Mouse (Mus musculus): Measurements from ENCODE around the gene Zfhx3. TPM values are rescaled to one million over a fixed set of nuclear protein-coding genes. Genes with fewer than 3 reads are reported as not detected.

The Zfhx3 gene
- polyA plus RNA-seq, 1 experiment from 2014 or later, result 6.2 TPM

DNA sequence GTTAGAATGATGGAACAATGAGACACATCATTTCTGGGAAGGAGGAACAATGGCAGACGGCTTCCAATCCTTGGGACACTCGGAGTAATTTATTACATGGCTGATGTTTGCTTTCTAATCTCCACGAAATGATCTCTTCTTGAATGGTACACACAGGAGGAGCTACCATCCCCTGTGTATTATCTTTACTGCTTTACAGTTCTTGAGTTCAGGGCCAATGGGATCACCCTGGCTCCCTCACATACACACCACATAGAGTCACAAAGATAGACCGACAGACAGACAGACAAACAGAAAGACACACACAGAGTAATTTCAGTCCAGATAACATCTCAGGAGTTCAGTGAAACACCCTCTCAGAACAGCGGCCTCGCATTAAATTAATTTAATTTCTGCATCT is 621.0 kb downstream of the Zfhx3 start:
- H3K9ac ChIP-seq, result no peak overlapping the region
- no peaks in the 10 kb centered on the region for H3K27me3 ChIP-seq (replicated peaks)
- no peak overlapping the region for H3K4me3 ChIP-seq
- H3K4me1 ChIP-seq, result no peaks in the 10 kb centered on the region
- ATAC-seq (ENCODE audit: extremely low read depth, insufficient number of reproducible peaks, low FRiP score, low TSS enrichment), result no peak
- H3K4me2 ChIP-seq, result no peak overlapping the region
- no peak overlapping the region for H3K27ac ChIP-seq (replicated peaks)
- no peaks in the 10 kb centered on the region for H3K9me3 ChIP-seq
- no peaks in the 10 kb centered on the region for H3K36me3 ChIP-seq
- 80% methylated on average over 6 of the region's 6 CpGs for WGBS

DNA sequence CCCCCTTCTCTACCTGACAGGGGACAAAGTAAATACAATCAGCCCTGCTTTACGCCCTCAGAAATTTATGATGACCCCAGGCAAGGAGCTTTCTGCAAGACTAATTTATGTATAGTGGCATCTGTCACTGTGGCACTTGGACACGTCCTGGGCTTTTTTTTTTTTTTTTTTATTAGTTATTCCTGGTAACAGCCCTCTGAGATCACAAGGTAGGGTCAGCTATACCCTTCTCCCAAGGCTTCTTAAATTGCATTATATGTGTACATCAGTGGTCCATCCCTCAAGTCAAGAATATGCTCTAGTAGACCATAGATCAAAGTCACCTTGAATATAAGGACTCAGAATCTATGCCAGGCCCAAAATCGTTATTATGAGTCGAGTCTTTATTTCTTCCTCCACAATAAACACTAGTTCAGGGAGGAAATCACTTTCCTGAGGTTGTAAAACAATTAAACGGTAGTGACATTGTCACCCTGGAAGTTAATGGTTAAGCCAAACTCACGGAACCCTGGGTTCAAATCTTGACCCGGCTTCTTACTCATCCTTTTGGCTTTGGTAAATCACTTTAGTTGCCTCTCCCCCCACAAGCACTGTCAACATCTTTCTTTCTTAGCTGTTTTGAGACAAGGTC is 621.6 kb downstream of the Zfhx3 start:
- Histone ChIP-seq H3K4me2 (no peak overlapping the region), H3K9me3 (no peaks in the 10 kb centered on the region), H3K4me1 (no peaks in the 10 kb centered on the region), H3K9ac (no peak overlapping the region), H3K27ac (replicated peaks) (no peak overlapping the region), H3K27me3 (replicated peaks) (no peaks in the 10 kb centered on the region), H3K4me3 (no peak overlapping the region), H3K36me3 (no peaks in the 10 kb centered on the region)
- whole genome bisulfite sequencing, result 72% methylated on average over 7 of the region's 7 CpGs
- ATAC-seq (ENCODE audit: extremely low read depth, insufficient number of reproducible peaks, low FRiP score, low TSS enrichment), result no peak

DNA sequence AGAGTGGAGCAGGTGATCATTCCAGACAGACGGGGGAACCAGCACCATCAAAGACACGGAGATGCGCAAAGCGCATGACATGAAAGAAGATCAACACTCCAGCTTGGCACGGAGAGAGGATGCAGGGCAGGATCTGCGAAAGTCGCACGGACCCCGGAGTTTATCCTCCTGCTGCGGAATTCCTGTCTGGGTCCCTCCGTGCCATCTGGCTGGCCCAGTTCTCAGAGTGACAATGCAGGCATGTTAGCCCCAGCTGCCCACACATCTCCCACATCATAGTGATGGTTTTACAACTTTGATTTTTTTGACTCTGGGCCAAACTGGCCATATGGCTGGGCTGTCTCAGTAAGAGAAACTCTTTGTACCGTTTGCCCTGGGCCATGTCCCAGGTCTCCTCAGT is 623.6 kb downstream of the Zfhx3 start:
- no peak for ATAC-seq (ENCODE audit: extremely low read depth, insufficient number of reproducible peaks, low FRiP score, low TSS enrichment)
- WGBS, result 71% methylated on average over 12 of the region's 12 CpGs
- no peaks in the 10 kb centered on the region for H3K4me1 ChIP-seq

DNA sequence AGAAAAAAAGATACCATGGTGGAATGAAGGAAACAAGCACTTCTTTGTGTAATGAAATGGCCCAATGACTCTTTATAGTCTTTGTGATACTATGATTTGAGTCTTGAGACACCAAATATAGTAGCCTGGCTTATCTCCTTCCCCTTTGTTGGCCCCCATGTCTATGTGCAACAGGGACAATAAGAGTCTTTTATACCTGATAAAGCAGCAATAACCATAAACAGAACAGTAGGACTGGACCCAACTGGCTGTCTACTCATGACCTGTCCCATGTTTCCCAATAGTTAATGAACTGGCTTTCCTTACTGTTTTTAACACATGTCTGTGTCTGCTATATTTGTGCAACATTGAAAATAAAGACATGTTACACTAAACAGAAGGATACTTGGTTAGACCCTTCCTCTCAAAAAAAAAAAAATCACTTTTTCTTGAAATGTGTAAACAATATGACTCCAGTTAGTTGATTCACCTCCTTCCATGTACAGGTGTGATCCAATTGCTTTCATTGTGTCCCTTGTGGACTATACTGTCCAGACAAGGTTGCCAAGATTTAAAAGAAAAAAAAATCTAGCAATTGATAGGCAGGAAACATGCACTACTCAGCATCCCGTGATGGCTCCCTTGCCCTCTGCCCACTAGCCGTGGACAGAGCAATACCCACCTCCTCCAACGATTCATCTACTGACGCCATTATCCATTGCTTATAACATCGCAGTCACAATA is 631.0 kb downstream of the Zfhx3 start:
- no peaks in the 10 kb centered on the region for H3K36me3 ChIP-seq
- 75% methylated on average over 5 of the region's 5 CpGs for WGBS
- H3K4me3 ChIP-seq, result no peak overlapping the region
- H3K9me3 ChIP-seq, result no peaks in the 10 kb centered on the region
- no peak overlapping the region for H3K27ac ChIP-seq (replicated peaks)
- no peak overlapping the region for H3K4me2 ChIP-seq
- H3K27me3 ChIP-seq (replicated peaks), result 0 out of 2 replicates have a peak, but pooled peaks cover 3% of the 10 kb centered on the region
- H3K9ac ChIP-seq, result no peak overlapping the region
- no peak for ATAC-seq (ENCODE audit: extremely low read depth, insufficient number of reproducible peaks, low FRiP score, low TSS enrichment)
- H3K4me1 ChIP-seq, result peaks cover 7% of the 10 kb centered on the region; the same call in 1 of the 2 replicates

More for the DNA sequence above, 623.6 kb downstream of the Zfhx3 start:
- H3K9ac ChIP-seq, result no peak overlapping the region
- H3K9me3 ChIP-seq, result no peaks in the 10 kb centered on the region
- no peak overlapping the region for H3K27ac ChIP-seq (replicated peaks)
- no peak overlapping the region for H3K4me2 ChIP-seq
- H3K27me3 ChIP-seq (replicated peaks), result no peaks in the 10 kb centered on the region
- no peak overlapping the region for H3K4me3 ChIP-seq
- H3K36me3 ChIP-seq, result no peaks in the 10 kb centered on the region

DNA sequence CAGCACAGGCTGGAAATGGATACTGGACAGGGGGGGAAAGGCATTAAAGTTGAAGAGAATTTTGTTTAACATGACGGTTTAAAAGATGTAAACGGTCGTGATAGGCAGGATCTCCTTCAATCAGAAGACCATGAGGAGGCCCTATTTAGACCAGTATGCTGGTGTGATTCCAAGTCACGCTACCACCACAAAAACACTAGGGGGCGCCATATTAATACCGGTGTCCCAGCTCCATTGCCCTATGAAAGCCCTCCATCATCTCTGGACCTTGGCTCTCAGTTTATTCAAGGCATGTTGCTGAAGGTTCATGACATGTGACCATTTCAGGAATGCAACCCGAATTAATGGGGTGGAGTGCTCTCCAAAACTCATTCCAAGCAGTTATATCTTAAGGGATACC is 631.7 kb downstream of the Zfhx3 start:
- Histone ChIP-seq H3K9me3 (no peaks in the 10 kb centered on the region), H3K4me1 (peaks cover 10% of the 10 kb centered on the region; the same call in 1 of the 2 replicates), H3K27me3 (replicated peaks) (0 out of 2 replicates have a peak, but pooled peaks cover 3% of the 10 kb centered on the region), H3K4me3 (no peak overlapping the region), H3K36me3 (no peaks in the 10 kb centered on the region), H3K4me2 (no peak overlapping the region), H3K9ac (no peak overlapping the region), H3K27ac (replicated peaks) (no peak overlapping the region)
- WGBS, result 27% methylated on average over 7 of the region's 7 CpGs
- ATAC-seq (ENCODE audit: extremely low read depth, insufficient number of reproducible peaks, low FRiP score, low TSS enrichment), result no peak

DNA sequence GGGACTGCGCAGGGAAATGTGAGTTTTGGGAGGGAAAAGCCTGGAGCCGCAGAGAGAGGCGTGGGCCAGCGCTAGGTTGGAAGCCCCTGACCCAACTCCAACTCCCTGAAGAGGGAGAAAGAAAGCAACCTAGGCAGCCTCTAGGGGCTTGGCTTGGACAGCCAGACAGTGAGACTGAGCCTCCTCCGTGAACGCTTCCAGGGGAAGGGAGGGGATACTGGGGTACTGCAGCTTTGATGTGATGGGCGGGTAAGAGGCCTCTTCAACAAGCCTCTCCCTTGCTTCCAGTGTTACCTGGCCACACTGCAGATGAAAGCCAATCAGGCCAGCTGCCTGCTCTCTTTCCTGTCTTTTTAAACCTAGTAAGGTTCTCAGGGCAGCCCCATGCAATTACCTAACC is 635.1 kb downstream of the Zfhx3 start:
- Histone ChIP-seq H3K4me1 (peaks cover 10% of the 10 kb centered on the region; the same call in 1 of the 2 replicates), H3K36me3 (no peaks in the 10 kb centered on the region), H3K27me3 (replicated peaks) (0 out of 2 replicates have a peak, but pooled peaks cover 3% of the 10 kb centered on the region), H3K9me3 (no peaks in the 10 kb centered on the region), H3K27ac (replicated peaks) (no peak overlapping the region), H3K4me3 (no peak overlapping the region), H3K4me2 (no peak overlapping the region), H3K9ac (no peak overlapping the region)
- no peak for ATAC-seq (ENCODE audit: extremely low read depth, insufficient number of reproducible peaks, low FRiP score, low TSS enrichment)
- 38% methylated on average over 7 of the region's 7 CpGs for WGBS

DNA sequence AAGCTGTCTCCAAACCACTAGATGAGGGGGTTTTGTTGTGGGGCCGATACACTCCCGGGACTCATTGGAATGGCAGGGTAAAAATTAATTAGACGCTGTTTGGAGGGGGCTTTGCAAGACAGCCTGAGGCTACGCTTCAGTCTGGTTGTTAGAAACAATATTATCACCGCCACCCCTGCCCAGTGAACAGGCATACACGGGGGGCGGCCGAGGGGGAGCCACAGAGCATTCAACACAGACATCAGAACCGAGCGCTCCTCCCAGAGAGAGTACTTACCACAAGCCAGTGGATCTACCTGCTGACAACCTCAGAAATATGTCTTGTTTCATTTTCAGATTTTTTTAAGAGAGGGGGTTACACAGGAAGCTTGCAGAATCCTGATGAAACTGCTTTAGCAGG is 635.9 kb downstream of the Zfhx3 start:
- WGBS, result 72% methylated on average over 10 of the region's 10 CpGs
- Histone ChIP-seq H3K9me3 (no peaks in the 10 kb centered on the region), H3K36me3 (no peaks in the 10 kb centered on the region), H3K4me1 (peaks cover 10% of the 10 kb centered on the region; the same call in 1 of the 2 replicates), H3K27me3 (replicated peaks) (0 out of 2 replicates have a peak, but pooled peaks cover 3% of the 10 kb centered on the region), H3K9ac (no peak overlapping the region), H3K4me3 (no peak overlapping the region), H3K4me2 (no peak overlapping the region), H3K27ac (replicated peaks) (no peak overlapping the region)
- no peak for ATAC-seq (ENCODE audit: extremely low read depth, insufficient number of reproducible peaks, low FRiP score, low TSS enrichment)

DNA sequence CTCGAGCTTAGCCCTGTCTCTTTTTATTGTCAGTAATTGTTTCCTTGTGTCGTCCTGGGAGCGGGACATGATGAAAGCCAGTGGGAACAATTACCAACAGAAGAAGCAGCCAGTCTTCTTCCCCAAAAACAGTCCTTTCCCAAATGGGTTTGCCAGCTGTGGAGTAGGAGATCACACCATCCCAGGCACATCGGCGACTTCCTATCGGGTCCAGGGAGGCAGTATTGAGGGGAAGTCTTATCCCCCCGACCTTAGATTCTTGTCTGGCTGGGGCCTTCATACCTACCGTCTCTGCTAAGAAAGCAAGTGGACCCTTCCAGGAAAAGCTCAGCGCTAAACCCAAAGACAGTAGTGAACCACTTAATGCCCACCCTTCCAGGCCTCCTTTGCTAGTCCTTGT is 637.4 kb downstream of the Zfhx3 start:
- no peak for ATAC-seq (ENCODE audit: extremely low read depth, insufficient number of reproducible peaks, low FRiP score, low TSS enrichment)
- H3K4me1 ChIP-seq, result peaks cover 14% of the 10 kb centered on the region
- no peaks in the 10 kb centered on the region for H3K36me3 ChIP-seq
- no peak overlapping the region for H3K4me2 ChIP-seq
- 72% methylated on average over 9 of the region's 9 CpGs for WGBS
- no peak overlapping the region for H3K4me3 ChIP-seq
- H3K9me3 ChIP-seq, result no peaks in the 10 kb centered on the region
- H3K27me3 ChIP-seq (replicated peaks), result 0 out of 2 replicates have a peak, but pooled peaks cover 3% of the 10 kb centered on the region
- H3K9ac ChIP-seq, result no peak overlapping the region
- H3K27ac ChIP-seq (replicated peaks), result no peak overlapping the region

DNA sequence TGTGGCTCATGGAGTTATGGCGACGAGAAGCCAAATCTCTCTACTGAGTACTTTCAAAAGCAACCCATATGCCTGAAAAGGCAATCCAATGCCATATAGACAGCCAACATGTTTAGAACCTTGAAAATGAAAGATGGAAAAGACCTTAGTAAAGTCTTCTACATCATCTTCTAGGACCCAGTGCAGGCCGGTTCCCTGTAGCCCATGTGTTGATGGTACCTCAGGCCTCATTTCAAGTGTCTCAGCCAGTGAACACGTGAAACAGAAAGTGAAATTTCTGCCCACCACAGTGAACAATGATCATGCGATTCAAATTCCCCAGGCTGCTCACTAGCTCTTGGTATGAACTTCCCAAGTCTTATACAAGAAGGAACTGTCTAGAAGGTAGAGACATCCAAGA is 637.9 kb downstream of the Zfhx3 start:
- ATAC-seq (ENCODE audit: extremely low read depth, insufficient number of reproducible peaks, low FRiP score, low TSS enrichment), result no peak
- no peak overlapping the region for H3K4me2 ChIP-seq
- H3K9ac ChIP-seq, result no peak overlapping the region
- H3K27me3 ChIP-seq (replicated peaks), result 0 out of 2 replicates have a peak, but pooled peaks cover 3% of the 10 kb centered on the region
- H3K9me3 ChIP-seq, result no peaks in the 10 kb centered on the region
- 93% methylated on average over 5 of the region's 5 CpGs for WGBS
- H3K36me3 ChIP-seq, result no peaks in the 10 kb centered on the region
- H3K4me1 ChIP-seq, result peaks cover 14% of the 10 kb centered on the region
- H3K4me3 ChIP-seq, result no peak overlapping the region
- no peak overlapping the region for H3K27ac ChIP-seq (replicated peaks)

DNA sequence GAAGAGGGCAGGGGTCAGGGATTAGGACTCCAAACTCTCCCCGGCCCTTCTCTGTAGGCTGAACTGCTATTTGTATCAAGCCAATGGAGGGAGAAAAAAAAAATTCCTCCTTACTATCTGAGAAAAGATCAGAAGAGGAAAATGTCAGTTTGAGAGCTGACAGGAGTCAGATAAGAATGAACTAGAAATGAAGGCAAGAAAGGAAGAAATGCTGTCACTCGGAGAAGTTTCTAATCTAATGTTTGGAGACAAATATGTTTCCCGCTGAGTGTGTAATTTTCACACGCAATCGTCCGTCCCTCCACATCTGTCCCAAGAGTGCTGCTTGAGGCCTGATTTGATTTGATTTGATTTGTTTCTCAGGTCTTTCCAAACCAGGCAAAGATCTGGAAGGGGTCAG is 639.1 kb downstream of the Zfhx3 start:
- Histone ChIP-seq H3K4me3 (no peak overlapping the region), H3K36me3 (no peaks in the 10 kb centered on the region), H3K4me2 (no peak overlapping the region), H3K4me1 (peaks cover 14% of the 10 kb centered on the region), H3K27me3 (replicated peaks) (0 out of 2 replicates have a peak, but pooled peaks cover 3% of the 10 kb centered on the region), H3K27ac (replicated peaks) (no peak overlapping the region), H3K9me3 (no peaks in the 10 kb centered on the region), H3K9ac (no peak overlapping the region)
- no peak for ATAC-seq (ENCODE audit: extremely low read depth, insufficient number of reproducible peaks, low FRiP score, low TSS enrichment)
- WGBS, result 66% methylated on average over 6 of the region's 6 CpGs

DNA sequence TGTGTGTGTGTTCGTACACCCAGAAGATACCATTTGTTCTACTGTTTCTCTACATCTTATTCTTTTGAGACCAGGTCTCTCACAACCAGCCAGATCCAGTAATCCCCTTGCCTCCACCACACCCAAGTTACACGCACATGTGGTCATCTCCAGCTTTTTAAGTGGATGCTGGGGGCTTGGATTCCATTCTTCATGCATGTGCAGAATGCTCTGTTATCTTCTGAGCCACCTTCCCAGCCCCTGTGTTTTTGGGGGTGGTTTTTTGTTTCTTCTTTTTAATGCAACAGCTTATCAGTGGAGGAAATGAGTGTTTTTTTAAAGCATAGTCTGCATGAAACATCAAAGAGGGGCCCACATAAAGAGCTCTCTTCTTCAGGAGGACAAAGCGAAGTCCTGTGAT is 639.8 kb downstream of the Zfhx3 start:
- no peak overlapping the region for H3K27ac ChIP-seq (replicated peaks)
- 67% methylated on average over 3 of the region's 3 CpGs for WGBS
- no peak overlapping the region for H3K9ac ChIP-seq
- H3K36me3 ChIP-seq, result no peaks in the 10 kb centered on the region
- H3K27me3 ChIP-seq (replicated peaks), result 0 out of 2 replicates have a peak, but pooled peaks cover 3% of the 10 kb centered on the region
- no peak overlapping the region for H3K4me2 ChIP-seq
- no peak for ATAC-seq (ENCODE audit: extremely low read depth, insufficient number of reproducible peaks, low FRiP score, low TSS enrichment)
- peaks cover 14% of the 10 kb centered on the region for H3K4me1 ChIP-seq
- no peak overlapping the region for H3K4me3 ChIP-seq
- no peaks in the 10 kb centered on the region for H3K9me3 ChIP-seq
